Mouse (Mus musculus) lung, postnatal 0 days (tissue): Measurements from ENCODE around the gene Isg20.

ENCODE experiments used
- CTCF ChIP-seq: IDR thresholded peaks from 2 replicates; pipeline ENCODE4 v1.5.1; 2016; ENCODE audit warnings: antibody characterized with exemption, mild to moderate bottlenecking
- EP300 ChIP-seq: IDR thresholded peaks from 2 replicates; pipeline ENCODE4 v1.6.1; 2016; ENCODE audit warnings: antibody characterized with exemption, mild to moderate bottlenecking, control low read depth

- TF ChIP-seq CTCF: no peak
- TF ChIP-seq EP300: no peak
These were observed 9.9 kb upstream of the Isg20 start for GRCm38 (mm10) chr7:78903174-78903870.
